Mouse (Mus musculus) bone marrow, adult 2 months (tissue): ENCODE measurements around the gene Sbpl. TPM values are rescaled to one million over a fixed set of nuclear protein-coding genes. Genes with fewer than 3 reads are reported as not detected.

ENCODE experiments used
- H3K27ac ChIP-seq: fragments of 200-500 bp; 2 replicates; pipeline ENCODE4 v1.5.1; 2012; ENCODE audit warnings: low read depth, mild to moderate bottlenecking, control low read depth, inconsistent platforms, low read length; ENCODE audit not compliant: control insufficient read depth, poor library complexity, insufficient read depth
- H3K4me1 ChIP-seq: fragments of 200-500 bp; 2 replicates; pipeline ENCODE4 v1.6.1; 2011; ENCODE audit warnings: low read length; ENCODE audit not compliant: control insufficient read depth, insufficient read depth
- H3K4me3 ChIP-seq: fragments of 200-500 bp; replicated peaks from 2 replicates; pipeline ENCODE3; 2011; ENCODE audit warnings: mild to moderate bottlenecking, low read depth, low read length, control low read depth; ENCODE audit not compliant: control insufficient read depth
- CTCF ChIP-seq: fragments of 200-500 bp; IDR thresholded peaks from 2 replicates; pipeline ENCODE4 v1.5.1; 2011; ENCODE audit warnings: low read length, control low read depth; ENCODE audit not compliant: control insufficient read depth, insufficient read depth
- POLR2A ChIP-seq: fragments of 200-500 bp; IDR thresholded peaks from 2 replicates; pipeline ENCODE4 v1.6.1; 2011; ENCODE audit warnings: low read depth, mild to moderate bottlenecking, control low read depth, low read length, borderline replicate concordance; ENCODE audit not compliant: control insufficient read depth
- WGBS: fragments of 180-500 bp; shearing (Covaris S2); methylation state at CpG from one replicate; pipeline ENCODE4 v1.1.7; 2018; 5-methylcytosine and 5-hydroxymethylcytosine counted together
- polyA plus RNA-seq: library from polyadenylated mRNA; stranded (reverse); fragments of >200 nt; gene quantifications from 2 replicates; pipeline ENCODE4 v1.2.4, GENCODE M21; 2011; ENCODE audit warnings: low replicate concordance; ENCODE audit not compliant: missing spikeins, insufficient read depth, insufficient read length

Gene Sbpl
- polyA plus RNA-seq, 1 experiment: not detected

- TF ChIP-seq POLR2A: no peak
- no peak for TF ChIP-seq CTCF
- WGBS: 34% methylated on average over 2 of the region's 2 CpGs
- Histone ChIP-seq H3K4me3 (no peak overlapping the region), H3K4me1 (no peaks in the 10 kb centered on the region), H3K27ac (no peak overlapping the region)
Measured at GRCm38 (mm10) chr17:23989802-23990201, 34.7 kb upstream of the Sbpl start.

DNA sequence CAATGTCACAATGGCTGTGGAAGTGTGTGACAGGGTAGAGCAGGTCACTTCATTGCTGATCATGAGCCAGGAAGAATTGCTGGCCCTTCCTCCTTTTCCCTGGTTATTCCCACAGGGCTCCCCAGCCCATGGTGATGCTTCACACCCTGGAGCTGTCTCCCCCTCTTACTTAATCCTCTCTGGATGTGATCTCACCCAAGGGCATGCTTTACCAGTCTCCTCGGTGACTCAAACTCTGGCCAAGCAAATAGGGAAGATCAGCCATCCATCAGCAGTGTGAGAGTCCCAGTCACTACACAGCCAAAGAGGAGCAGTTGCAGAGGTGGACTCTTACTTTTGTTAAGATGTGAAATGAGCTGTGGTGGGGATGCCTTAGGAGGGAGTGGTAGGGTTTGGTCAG lies 29.9 kb upstream of the Sbpl start:
- no peak overlapping the region for H3K4me3 ChIP-seq
- TF ChIP-seq POLR2A (no peak), CTCF (no peak)
- H3K4me1 ChIP-seq: peaks cover 4% of the 10 kb centered on the region
- 76% methylated on average over 1 of the region's 1 CpGs for WGBS
- no peak overlapping the region for H3K27ac ChIP-seq

DNA sequence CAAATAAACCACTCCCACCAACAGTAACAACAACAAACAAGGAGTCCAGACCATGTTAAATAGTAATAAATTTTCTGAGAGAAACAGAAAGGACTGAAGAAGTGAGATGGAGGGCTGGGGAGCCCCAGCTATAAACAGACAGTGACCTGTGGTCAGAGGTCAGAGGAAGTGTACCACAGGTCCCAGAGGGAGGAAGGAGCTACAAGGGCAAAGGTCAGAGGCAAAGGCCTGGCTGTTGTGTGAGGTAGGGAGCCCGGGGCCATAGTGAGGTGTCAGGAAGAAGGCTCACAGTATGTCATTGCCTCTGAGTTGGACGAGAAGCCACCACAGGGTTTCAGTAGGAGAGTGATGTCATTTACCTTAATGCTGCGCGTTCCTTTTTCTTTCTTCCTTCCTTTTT lies 27.8 kb upstream of the Sbpl start:
- WGBS: 3% methylated on average over 4 of the region's 4 CpGs
- Histone ChIP-seq H3K4me3 (no peak overlapping the region), H3K27ac (no peak overlapping the region), H3K4me1 (peaks cover 4% of the 10 kb centered on the region)
- TF ChIP-seq CTCF (no peak), POLR2A (no peak)

DNA sequence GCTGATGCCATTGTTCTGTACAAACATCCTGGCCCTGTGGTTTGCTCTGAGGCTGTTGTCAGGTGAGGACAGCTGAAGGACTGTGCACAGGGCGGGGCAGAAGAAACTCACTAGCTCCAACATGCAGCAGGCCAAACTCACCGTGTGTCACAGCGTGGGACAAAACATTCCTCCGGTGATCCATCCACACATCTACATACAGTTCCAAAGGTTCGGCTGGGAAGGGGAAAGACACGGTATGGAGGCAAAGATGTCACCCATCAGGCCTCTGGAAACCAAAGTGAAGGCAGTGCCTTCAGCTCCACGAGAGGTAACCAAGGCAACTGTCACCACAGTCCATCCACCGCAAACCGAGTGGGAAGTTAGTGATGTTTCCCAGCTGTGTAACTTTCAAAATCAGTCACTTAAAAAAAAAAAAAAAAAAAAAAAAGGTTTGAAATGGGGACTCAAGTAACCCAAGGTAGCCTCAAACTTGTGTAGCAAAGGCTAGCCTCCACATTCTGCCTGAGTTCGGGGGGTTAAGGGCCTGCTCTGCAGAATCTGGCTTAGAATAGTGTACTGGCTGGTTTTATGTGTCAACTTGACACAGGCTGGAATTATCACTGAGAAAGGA lies 25.3 kb upstream of the Sbpl start, which contains the start of gene Prss30:
Prss30 (minus strand) TSS at position 270 of the 613 bp plus-strand sequence.
- Histone ChIP-seq H3K27ac (peak within 1 kb of the TSS; percentile 59; the same call in 1 of the 2 replicates), H3K4me1 (peaks cover 4% of the 10 kb centered on the region), H3K4me3 (peak within 1 kb of the TSS; percentile 35)
- no peak for TF ChIP-seq CTCF
- no peak for TF ChIP-seq POLR2A
- 55% methylated on average over 10 of the region's 10 CpGs for WGBS

DNA sequence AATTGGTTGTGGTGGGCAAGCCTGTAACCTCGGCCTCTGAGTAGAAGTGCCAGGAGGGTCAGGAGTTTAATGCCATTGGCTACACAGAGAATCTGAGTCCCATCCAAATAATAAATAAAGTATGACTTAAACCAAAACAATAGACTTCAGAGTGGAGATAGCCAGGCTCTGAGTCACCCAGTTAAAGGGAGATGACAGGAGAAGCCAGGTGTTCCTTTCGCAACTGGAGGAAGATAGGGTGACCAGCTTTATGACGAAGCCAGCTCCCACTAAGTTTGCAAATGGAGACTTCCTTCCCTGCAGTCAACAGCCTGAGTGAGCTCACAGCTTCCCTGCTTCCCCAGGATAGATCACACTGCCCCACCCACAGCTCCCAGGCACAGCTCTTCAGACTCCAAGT lies 24.4 kb upstream of the Sbpl start:
- no peak for TF ChIP-seq CTCF
- no peak for TF ChIP-seq POLR2A
- WGBS: 61% methylated on average over 3 of the region's 3 CpGs
- no peak overlapping the region for H3K4me3 ChIP-seq

GRCm38 (mm10) chr17:23976665-23977064 lies 21.6 kb upstream of the Sbpl start:
- H3K4me1 ChIP-seq: peaks cover 3% of the 10 kb centered on the region
- TF ChIP-seq POLR2A: no peak
- no peak for TF ChIP-seq CTCF
- H3K4me3 ChIP-seq: no peak overlapping the region
- 78% methylated on average over 4 of the region's 4 CpGs for WGBS
- H3K27ac ChIP-seq: no peak overlapping the region

More for the DNA sequence above, 24.4 kb upstream of the Sbpl start:
- no peak overlapping the region for H3K27ac ChIP-seq
- H3K4me1 ChIP-seq: peaks cover 4% of the 10 kb centered on the region

GRCm38 (mm10) chr17:23971315-23971714 lies 16.2 kb upstream of the Sbpl start:
- no peak overlapping the region for H3K27ac ChIP-seq
- TF ChIP-seq CTCF: no peak
- no peak for TF ChIP-seq POLR2A
- no peaks in the 10 kb centered on the region for H3K4me1 ChIP-seq

DNA sequence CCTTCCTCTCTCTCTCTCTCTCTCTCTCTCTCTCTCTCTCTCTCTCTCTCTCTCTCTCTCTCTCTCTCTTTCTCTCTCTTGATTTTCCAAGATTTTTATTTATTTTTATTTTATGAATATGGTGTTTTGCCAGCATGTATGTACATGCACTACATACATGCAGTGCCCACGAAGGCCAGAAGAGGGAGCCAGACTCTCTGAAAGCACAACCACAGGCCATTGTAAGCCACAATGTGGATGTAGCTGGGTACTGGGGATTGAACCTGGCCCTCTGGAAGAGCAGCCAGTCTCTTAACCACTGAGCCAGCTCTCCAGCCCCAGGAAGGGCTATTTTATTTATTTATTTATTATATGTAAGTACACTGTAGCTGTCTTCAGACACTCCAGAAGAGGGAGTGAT lies 14.2 kb upstream of the Sbpl start:
- Histone ChIP-seq H3K27ac (no peak overlapping the region), H3K4me3 (no peak overlapping the region), H3K4me1 (no peaks in the 10 kb centered on the region; the same call in 1 of the 2 replicates)
- WGBS: 0% methylated on average over 1 of the region's 1 CpGs
- TF ChIP-seq POLR2A (no peak), CTCF (peak; percentile 86)

More at GRCm38 (mm10) chr17:23971315-23971714, 16.2 kb upstream of the Sbpl start:
- 71% methylated on average over 9 of the region's 9 CpGs for WGBS
- no peak overlapping the region for H3K4me3 ChIP-seq
